Mouse (Mus musculus) Patski (cell line): ENCODE measurements around the gene Dok7. TPM values are rescaled to one million over a fixed set of nuclear protein-coding genes. Genes with fewer than 3 reads are reported as not detected.
A peak's percentile ranks its signal among the peaks of the same experiment; 100 is the strongest.

Experiments
- ATAC-seq: fragments of 100-300 bp; one replicate; pipeline ENCODE4 v1.8.0; 2021
- CTCF ChIA-PET: fragments of 350-600 bp; sonication (Branson Sonifier 250); formaldehyde crosslinking; loops from one replicate; lab custom pipeline; 2022; ENCODE audit warnings: inconsistent platforms; lab: Charles Lee
- POLR2A ChIA-PET: fragments of 350-600 bp; sonication (Branson Sonifier 250); formaldehyde crosslinking; loops from one replicate; lab custom pipeline; 2022; ENCODE audit warnings: antibody characterized with exemption, inconsistent platforms; lab: Charles Lee
- DNase-seq: peaks from one replicate; pipeline ENCODE4 v3.0.0-alpha.2; 2011; ENCODE audit warnings: low read depth, low spot score
- H3K27me3 ChIP-seq: fragments of 371-371 bp; one replicate; pipeline ENCODE4 v1.5.1; 2021
- CTCF ChIP-seq: fragments of 100-300 bp; IDR thresholded peaks from one replicate; pipeline ENCODE4 v1.5.1; 2021
- in situ Hi-C: fragments of 300-500 bp; cut with MboI; formaldehyde crosslinking; loops from 3 replicates; pipeline ENCODE4 v1.11.1; 2018; ENCODE audit warnings: low pct_unique_long_range_greater_than_20kb, mixed read lengths
- polyA plus RNA-seq: library from polyadenylated mRNA; unstranded; gene quantifications from one replicate; pipeline ENCODE4 v1.2.3, GENCODE M21; 2021

Dok7 gene
- polyA plus RNA-seq, 1 experiment from 2014 or later = 1.7 TPM

- no peak for TF ChIP-seq CTCF
- ATAC-seq (no peak), DNase-seq (no peak)
- H3K27me3 ChIP-seq = no peaks in the 10 kb centered on the region
- ChIA-PET CTCF (interaction anchor here (1.2 to 1.4 kb wide), 2 partner anchors 10 to 24 kb away, joined by 3 to 4 read pairs; no protein-coding TSS in a partner anchor), POLR2A (no interaction called here)
- in situ Hi-C loops = no loop called here
These were observed 19.8 kb downstream of the Dok7 start for GRCm38 (mm10) chr5:35076369-35076768.

DNA sequence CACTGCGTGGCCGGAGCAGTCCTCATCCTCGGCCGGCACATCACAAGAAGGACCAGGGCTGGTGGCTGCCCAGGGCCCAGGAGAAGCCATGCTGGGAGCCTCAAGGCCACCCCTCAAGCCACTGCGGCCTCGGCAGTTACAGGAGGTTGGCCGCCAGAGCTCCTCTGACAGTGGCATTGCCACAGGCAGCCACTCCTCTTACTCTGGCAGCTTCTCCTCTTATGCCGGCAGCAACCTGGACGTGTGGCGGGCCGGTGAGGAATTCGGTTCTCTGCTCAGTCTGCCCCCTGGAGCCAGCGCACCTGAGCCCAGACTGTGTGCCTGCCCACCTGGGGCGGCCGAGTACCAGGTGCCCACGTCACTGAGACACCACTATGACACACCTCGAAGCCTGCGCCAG, 22.5 kb downstream of the Dok7 start:
- ChIA-PET POLR2A (interaction anchor here (0.6 kb wide), 1 partner anchor 140 kb away, joined by 5 read pairs; no protein-coding TSS in a partner anchor), CTCF (interaction anchor here (1.6 kb wide), 1 partner anchor 10 kb away, joined by 8 read pairs; no protein-coding TSS in a partner anchor)
- DNase-seq (no peak), ATAC-seq (no peak)
- in situ Hi-C loops = no loop called here
- H3K27me3 ChIP-seq = no peaks in the 10 kb centered on the region
- TF ChIP-seq CTCF = no peak

- no peaks in the 10 kb centered on the region for H3K27me3 ChIP-seq
- in situ Hi-C loops = no loop called here
- no peak for ATAC-seq
- no peak for TF ChIP-seq CTCF
- ChIA-PET CTCF (interaction anchor here (1.2 to 1.6 kb wide), 2 partner anchors 20 to 53 kb away, joined by 3 read pairs; no protein-coding TSS in a partner anchor), POLR2A (no interaction called here)
- DNase-seq = no peak
These were observed 28.3 kb downstream of the Dok7 start for GRCm38 (mm10) chr5:35084913-35085312.

DNA sequence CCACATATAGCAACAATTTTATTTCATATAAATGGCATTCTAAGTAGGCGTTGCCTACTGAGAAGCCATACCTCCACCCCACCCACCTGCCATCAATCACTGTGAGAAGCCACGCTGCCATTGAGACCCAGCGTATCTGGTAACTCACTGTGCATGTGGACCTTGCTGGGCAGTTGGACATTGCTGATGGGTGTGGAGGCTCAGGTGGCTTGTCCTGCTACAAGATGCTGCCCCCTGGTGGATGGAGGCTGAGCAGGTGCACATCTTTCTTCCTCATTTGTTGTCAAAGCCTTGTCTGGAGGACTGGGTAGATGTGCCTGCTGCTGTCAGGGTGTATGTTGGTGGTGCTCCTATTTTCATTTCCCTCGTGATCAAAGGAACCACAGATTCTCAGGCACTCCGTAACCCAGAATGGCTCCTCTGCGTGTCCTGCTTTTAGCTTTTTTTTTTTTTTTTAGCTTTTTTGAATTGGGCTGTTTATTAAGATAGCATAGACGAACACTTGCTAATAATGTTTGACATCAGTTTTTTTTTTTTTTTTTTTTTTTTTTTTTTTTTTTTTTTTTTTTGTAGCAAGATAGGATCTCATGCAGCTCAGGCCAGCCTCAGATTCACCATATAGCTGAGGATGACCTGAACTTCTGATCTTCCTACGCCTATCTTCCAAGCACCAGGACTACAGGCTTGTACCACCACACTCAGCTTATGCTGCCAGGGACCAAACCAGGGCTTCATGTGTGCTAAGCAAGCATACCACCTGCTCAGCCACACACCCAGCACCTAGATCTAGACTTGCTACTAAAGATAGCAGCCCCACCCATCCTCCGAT, 32.4 kb downstream of the Dok7 start:
- in situ Hi-C loops = no loop called here
- H3K27me3 ChIP-seq = no peaks in the 10 kb centered on the region
- DNase-seq (no peak), ATAC-seq (peak; percentile 31)
- no peak for TF ChIP-seq CTCF
- ChIA-PET CTCF (interaction anchor here (0.7 to 3.7 kb wide), 11 partner anchors 10 to 170 kb away, joined by 3 to 25 read pairs (median 6); no protein-coding TSS in a partner anchor), POLR2A (no interaction called here)

DNA sequence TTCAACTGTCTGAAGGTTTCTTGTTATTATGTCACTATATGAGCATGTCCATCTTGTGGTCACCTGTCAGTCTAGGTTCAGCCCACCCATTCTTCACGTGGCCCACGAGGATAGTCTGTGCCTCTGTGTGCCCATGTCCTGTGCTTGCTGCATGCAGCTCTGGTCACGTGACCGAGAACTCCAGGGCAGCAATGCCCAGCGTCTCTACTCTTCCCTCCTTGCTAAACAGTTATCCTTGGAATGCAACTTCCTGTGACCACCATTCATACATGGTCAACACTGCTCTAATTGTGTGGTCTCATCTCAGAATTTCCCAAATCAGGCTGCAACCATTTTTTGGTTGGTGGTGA, 33.0 kb downstream of the Dok7 start:
- POLR2A ChIA-PET = no interaction called here

GRCm38 (mm10) chr5:35091636-35092035, 35.1 kb downstream of the Dok7 start:
- TF ChIP-seq CTCF = no peak
- in situ Hi-C loops = loop anchor here (5.0 kb wide), 2 partner anchors 39 to 104 kb away; no protein-coding TSS in a partner anchor
- DNase-seq = no peak
- CTCF ChIA-PET = no interaction called here
- POLR2A ChIA-PET = interaction anchor here (0.6 kb wide), 1 partner anchor 50 kb away, joined by 3 read pairs; the partner anchor contains the start of gene Hgfac
- ATAC-seq = no peak
- no peaks in the 10 kb centered on the region for H3K27me3 ChIP-seq

More for the DNA sequence above, 33.0 kb downstream of the Dok7 start:
- no peaks in the 10 kb centered on the region for H3K27me3 ChIP-seq
- no peak for TF ChIP-seq CTCF
- DNase-seq (no peak), ATAC-seq (no peak)
- CTCF ChIA-PET = interaction anchor here (0.7 to 3.7 kb wide), 11 partner anchors 10 to 171 kb away, joined by 3 to 25 read pairs (median 6); no protein-coding TSS in a partner anchor
- in situ Hi-C loops = no loop called here

GRCm38 (mm10) chr5:35103086-35103485, 46.5 kb downstream of the Dok7 start:
- CTCF ChIA-PET = interaction anchor here (1.5 kb wide), 1 partner anchor 14 kb away, joined by 3 read pairs; no protein-coding TSS in a partner anchor
- no peak for DNase-seq
- no peak for TF ChIP-seq CTCF
- POLR2A ChIA-PET = no interaction called here
- no peak for ATAC-seq
- H3K27me3 ChIP-seq = peaks cover 4% of the 10 kb centered on the region
- in situ Hi-C loops = no loop called here

DNA sequence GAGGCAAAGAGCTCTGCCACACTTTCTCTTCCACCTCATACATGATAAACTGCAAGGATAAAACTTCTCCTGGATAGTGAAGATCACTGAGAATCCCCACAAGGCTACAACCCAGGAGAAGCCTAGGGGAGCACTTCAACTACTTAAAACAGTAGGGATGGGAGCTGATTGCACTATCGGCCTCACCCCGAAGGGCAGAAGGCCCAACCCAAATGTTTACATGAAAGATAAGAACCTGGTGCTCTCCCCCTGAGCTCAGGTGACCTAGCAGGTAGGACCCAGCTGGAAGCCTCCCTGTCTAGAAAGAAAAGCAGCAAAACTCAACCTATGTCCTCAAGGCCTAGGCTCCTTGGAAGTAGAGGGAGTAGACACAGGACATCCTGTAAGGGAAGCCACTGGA, 47.0 kb downstream of the Dok7 start:
- TF ChIP-seq CTCF = no peak
- ChIA-PET CTCF (interaction anchor here (1.3 to 1.5 kb wide), 2 partner anchors 14 to 118 kb away, joined by 3 read pairs; no protein-coding TSS in a partner anchor), POLR2A (no interaction called here)
- ATAC-seq = no peak
- no peak for DNase-seq
- peaks cover 7% of the 10 kb centered on the region for H3K27me3 ChIP-seq
- in situ Hi-C loops = no loop called here

GRCm38 (mm10) chr5:35104183-35104959, 47.8 kb downstream of the Dok7 start:
- no peak for ATAC-seq
- ChIA-PET POLR2A (interaction anchor here (0.5 to 1.1 kb wide), 4 partner anchors 10 to 1484 kb away, joined by 3 to 4 read pairs (median 3); no protein-coding TSS in a partner anchor), CTCF (interaction anchor here (1.2 to 1.3 kb wide), 2 partner anchors 19 to 119 kb away, joined by 3 read pairs; no protein-coding TSS in a partner anchor)
- DNase-seq = no peak
- in situ Hi-C loops = no loop called here
- no peak for TF ChIP-seq CTCF
- peaks cover 7% of the 10 kb centered on the region for H3K27me3 ChIP-seq
